Mouse (Mus musculus) embryonic facial prominence, embryonic 13.5 days (tissue): ENCODE results near the gene Kcnd3. TPM values are rescaled to one million over a fixed set of nuclear protein-coding genes. Genes with fewer than 3 reads are reported as not detected.
A peak's percentile ranks its signal among the peaks of the same experiment; 100 is the strongest.

ENCODE experiments used
- ATAC-seq: fragments of 200-750 bp; cut with Nextera tagmentation; 2 replicates; pipeline ENCODE4 v1.8.0; 2017; ENCODE audit warnings: low read depth; ENCODE audit not compliant: insufficient number of reproducible peaks, insufficient read depth, low FRiP score, low TSS enrichment
- H3K27ac ChIP-seq: fragments of 300-500 bp; sonication (generic); 2 replicates; pipeline ENCODE4 v1.5.1; 2015; ENCODE audit warnings: moderate library complexity, mild to moderate bottlenecking, inconsistent platforms
- H3K27me3 ChIP-seq: fragments of 300-500 bp; sonication (generic); 2 replicates; pipeline ENCODE4 v1.6.1; 2015; ENCODE audit warnings: mild to moderate bottlenecking, inconsistent platforms
- H3K36me3 ChIP-seq: fragments of 300-500 bp; sonication (generic); 2 replicates; pipeline ENCODE4 v1.6.1; 2015; ENCODE audit warnings: mild to moderate bottlenecking, inconsistent platforms
- H3K4me1 ChIP-seq: fragments of 300-500 bp; sonication (generic); 2 replicates; pipeline ENCODE4 v1.6.1; 2015; ENCODE audit warnings: inconsistent platforms
- H3K4me2 ChIP-seq: fragments of 300-500 bp; sonication (generic); 2 replicates; pipeline ENCODE4 v1.6.1; 2015; ENCODE audit warnings: moderate library complexity, mild to moderate bottlenecking, inconsistent platforms
- H3K4me3 ChIP-seq: fragments of 300-500 bp; sonication (generic); 2 replicates; pipeline ENCODE4 v1.5.1; 2015; ENCODE audit warnings: mild to moderate bottlenecking, inconsistent platforms
- H3K9ac ChIP-seq: fragments of 300-500 bp; sonication (generic); 2 replicates; pipeline ENCODE4 v1.6.1; 2015; ENCODE audit warnings: mild to moderate bottlenecking, inconsistent platforms
- H3K9me3 ChIP-seq: fragments of 300-500 bp; sonication (generic); 2 replicates; pipeline ENCODE4 v1.6.1; 2016; ENCODE audit warnings: inconsistent platforms
- WGBS: fragments of 180-500 bp; shearing (Covaris S2); methylation state at CpG from one replicate; pipeline ENCODE4 v1.1.7; 2015; ENCODE audit warnings: mixed read lengths; 5-methylcytosine and 5-hydroxymethylcytosine counted together
- polyA plus RNA-seq: library from polyadenylated mRNA; unstranded; fragments of >200 nt; fragmentation: Nextera tagmentation; extraction: Ambion mirVana; gene quantifications from 2 replicates; pipeline ENCODE4 v1.2.1, GENCODE M21; 2015

Gene Kcnd3
- polyA plus RNA-seq, 1 experiment from 2014 or later, result 0.44 TPM

DNA sequence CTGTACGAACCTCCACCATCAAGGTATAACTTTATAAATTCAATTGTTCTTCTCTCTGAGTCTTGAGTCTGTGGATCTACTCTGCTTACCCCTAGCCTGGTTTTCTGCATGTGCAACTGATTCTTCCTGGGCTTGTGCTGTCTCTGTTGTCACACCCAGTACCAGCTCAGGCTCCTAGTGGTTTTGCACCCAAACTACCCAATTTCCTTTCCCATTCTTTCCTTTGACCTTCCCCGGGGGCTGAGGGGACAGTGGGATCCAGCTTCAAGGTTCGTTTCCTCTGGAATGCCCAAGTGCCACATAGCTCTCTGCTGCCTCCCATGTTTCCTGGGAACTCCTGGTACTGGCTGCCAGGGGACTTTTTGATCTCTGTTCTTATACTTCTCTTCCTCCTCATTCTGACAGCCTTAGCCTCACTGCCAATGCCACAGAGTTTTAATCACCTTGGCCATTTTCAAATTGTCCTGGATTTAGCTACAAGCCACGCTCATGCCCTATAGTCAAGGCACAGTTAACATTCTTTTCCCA lies 214.9 kb downstream of the Kcnd3 start:
- H3K4me3 ChIP-seq, result no peak overlapping the region
- H3K9ac ChIP-seq, result no peak overlapping the region
- H3K4me1 ChIP-seq, result no peaks in the 10 kb centered on the region
- no peak overlapping the region for H3K27ac ChIP-seq
- H3K9me3 ChIP-seq, result no peaks in the 10 kb centered on the region
- no peaks in the 10 kb centered on the region for H3K36me3 ChIP-seq
- H3K4me2 ChIP-seq, result no peak overlapping the region
- no peak for ATAC-seq
- 68% methylated on average over 4 of the region's 4 CpGs for WGBS
- no peaks in the 10 kb centered on the region for H3K27me3 ChIP-seq

- no peaks in the 10 kb centered on the region for H3K36me3 ChIP-seq
- no peak for ATAC-seq
Observed at GRCm38 (mm10) chr3:105668161-105668560, 216.0 kb downstream of the Kcnd3 start.

GRCm38 (mm10) chr3:105669776-105670175 lies 217.6 kb downstream of the Kcnd3 start:
- Histone ChIP-seq H3K4me2 (no peak overlapping the region), H3K9me3 (no peaks in the 10 kb centered on the region), H3K4me1 (0 out of 2 replicates have a peak, but pooled peaks cover 4% of the 10 kb centered on the region), H3K4me3 (no peak overlapping the region), H3K27ac (no peak overlapping the region), H3K9ac (no peak overlapping the region), H3K27me3 (no peaks in the 10 kb centered on the region), H3K36me3 (no peaks in the 10 kb centered on the region)
- 84% methylated on average over 3 of the region's 3 CpGs for WGBS
- no peak for ATAC-seq

More at GRCm38 (mm10) chr3:105668161-105668560, 216.0 kb downstream of the Kcnd3 start:
- Histone ChIP-seq H3K9ac (no peak overlapping the region), H3K4me2 (no peak overlapping the region), H3K9me3 (no peaks in the 10 kb centered on the region), H3K4me3 (no peak overlapping the region), H3K4me1 (no peaks in the 10 kb centered on the region), H3K27ac (no peak overlapping the region), H3K27me3 (no peaks in the 10 kb centered on the region)
- 36% methylated on average over 9 of the region's 9 CpGs for WGBS

DNA sequence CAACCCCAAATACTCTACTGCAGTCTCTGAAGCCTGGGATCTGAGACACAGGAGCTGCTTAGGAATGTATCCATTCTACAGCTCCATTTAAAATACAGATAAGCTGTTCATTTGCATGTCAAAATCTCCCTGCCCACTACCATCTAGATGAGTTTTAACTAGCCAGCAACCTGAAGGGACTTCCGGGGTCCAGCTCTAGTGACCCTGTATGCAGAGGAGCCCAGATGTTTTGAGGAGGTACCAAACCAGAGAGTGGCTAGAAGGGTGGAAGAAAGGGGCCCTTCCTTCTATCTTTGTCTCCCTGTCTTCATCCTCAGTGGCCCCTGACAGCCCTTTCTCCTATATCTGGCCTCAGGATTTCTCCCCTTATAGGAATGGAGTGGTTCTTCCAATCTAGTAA lies 218.7 kb downstream of the Kcnd3 start:
- Histone ChIP-seq H3K9ac (no peak overlapping the region), H3K27me3 (no peaks in the 10 kb centered on the region), H3K9me3 (no peaks in the 10 kb centered on the region), H3K4me2 (no peak overlapping the region), H3K4me3 (no peak overlapping the region), H3K27ac (no peak overlapping the region), H3K36me3 (no peaks in the 10 kb centered on the region), H3K4me1 (0 out of 2 replicates have a peak, but pooled peaks cover 4% of the 10 kb centered on the region)
- WGBS, result 90% methylated on average over 1 of the region's 1 CpGs
- no peak for ATAC-seq

- ATAC-seq, result 0 out of 2 replicates have a peak, but pooled peaks have one; percentile 32
- Histone ChIP-seq H3K27ac (no peak overlapping the region), H3K36me3 (peaks cover 25% of the 10 kb centered on the region), H3K27me3 (no peaks in the 10 kb centered on the region), H3K4me3 (no peak overlapping the region), H3K9me3 (no peaks in the 10 kb centered on the region), H3K4me1 (0 out of 2 replicates have a peak, but pooled peaks cover 4% of the 10 kb centered on the region), H3K9ac (no peak overlapping the region), H3K4me2 (no peak overlapping the region)
- 15% methylated on average over 7 of the region's 7 CpGs for WGBS
Observed at GRCm38 (mm10) chr3:105674595-105675218, 222.6 kb downstream of the Kcnd3 start.

DNA sequence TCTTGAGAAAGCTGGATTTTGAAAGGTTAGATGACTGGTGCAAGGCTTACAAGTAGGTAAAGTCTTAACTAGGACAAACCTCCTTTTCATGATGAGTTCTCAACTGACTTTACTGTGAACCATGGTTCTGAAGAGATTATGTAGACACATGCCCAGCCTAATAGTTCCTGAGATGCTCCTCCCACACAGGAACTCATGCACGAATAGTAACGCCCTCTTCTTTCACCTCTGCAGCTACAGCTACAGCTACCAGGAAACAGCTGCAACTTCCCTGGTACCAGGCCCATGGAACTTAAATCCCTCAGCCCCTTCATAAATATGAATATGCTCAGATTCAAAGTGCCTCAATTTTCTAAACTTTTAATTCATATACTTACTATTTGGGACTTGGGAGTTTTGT lies 223.8 kb downstream of the Kcnd3 start:
- 52% methylated on average over 2 of the region's 2 CpGs for WGBS
- H3K27me3 ChIP-seq, result no peaks in the 10 kb centered on the region
- H3K9me3 ChIP-seq, result no peaks in the 10 kb centered on the region
- H3K36me3 ChIP-seq, result peaks cover 34% of the 10 kb centered on the region
- H3K4me1 ChIP-seq, result 0 out of 2 replicates have a peak, but pooled peaks cover 4% of the 10 kb centered on the region
- no peak for ATAC-seq
- no peak overlapping the region for H3K4me2 ChIP-seq
- no peak overlapping the region for H3K27ac ChIP-seq
- no peak overlapping the region for H3K9ac ChIP-seq
- no peak overlapping the region for H3K4me3 ChIP-seq

GRCm38 (mm10) chr3:105680346-105680745 lies 228.2 kb downstream of the Kcnd3 start:
- 90% methylated on average over 7 of the region's 7 CpGs for WGBS
- peaks cover 67% of the 10 kb centered on the region for H3K36me3 ChIP-seq

GRCm38 (mm10) chr3:105686394-105687323 lies 234.5 kb downstream of the Kcnd3 start:
- peaks cover 7% of the 10 kb centered on the region for H3K4me1 ChIP-seq
- peak overlapping the region; percentile 95 for H3K9ac ChIP-seq
- peak overlapping the region; percentile 96 for H3K4me3 ChIP-seq
- H3K36me3 ChIP-seq, result peaks cover 29% of the 10 kb centered on the region
- peak overlapping the region; percentile 80 for H3K27ac ChIP-seq
- WGBS, result 7% methylated on average over 60 of the region's 60 CpGs
- H3K27me3 ChIP-seq, result no peaks in the 10 kb centered on the region
- no peaks in the 10 kb centered on the region for H3K9me3 ChIP-seq
- ATAC-seq, result no peak
- peak overlapping the region; percentile 68 for H3K4me2 ChIP-seq

More at GRCm38 (mm10) chr3:105680346-105680745, 228.2 kb downstream of the Kcnd3 start:
- no peaks in the 10 kb centered on the region for H3K9me3 ChIP-seq
- H3K4me2 ChIP-seq, result no peak overlapping the region
- H3K9ac ChIP-seq, result no peak overlapping the region
- no peaks in the 10 kb centered on the region for H3K4me1 ChIP-seq
- no peak for ATAC-seq
- no peak overlapping the region for H3K4me3 ChIP-seq
- H3K27ac ChIP-seq, result no peak overlapping the region
- no peaks in the 10 kb centered on the region for H3K27me3 ChIP-seq

DNA sequence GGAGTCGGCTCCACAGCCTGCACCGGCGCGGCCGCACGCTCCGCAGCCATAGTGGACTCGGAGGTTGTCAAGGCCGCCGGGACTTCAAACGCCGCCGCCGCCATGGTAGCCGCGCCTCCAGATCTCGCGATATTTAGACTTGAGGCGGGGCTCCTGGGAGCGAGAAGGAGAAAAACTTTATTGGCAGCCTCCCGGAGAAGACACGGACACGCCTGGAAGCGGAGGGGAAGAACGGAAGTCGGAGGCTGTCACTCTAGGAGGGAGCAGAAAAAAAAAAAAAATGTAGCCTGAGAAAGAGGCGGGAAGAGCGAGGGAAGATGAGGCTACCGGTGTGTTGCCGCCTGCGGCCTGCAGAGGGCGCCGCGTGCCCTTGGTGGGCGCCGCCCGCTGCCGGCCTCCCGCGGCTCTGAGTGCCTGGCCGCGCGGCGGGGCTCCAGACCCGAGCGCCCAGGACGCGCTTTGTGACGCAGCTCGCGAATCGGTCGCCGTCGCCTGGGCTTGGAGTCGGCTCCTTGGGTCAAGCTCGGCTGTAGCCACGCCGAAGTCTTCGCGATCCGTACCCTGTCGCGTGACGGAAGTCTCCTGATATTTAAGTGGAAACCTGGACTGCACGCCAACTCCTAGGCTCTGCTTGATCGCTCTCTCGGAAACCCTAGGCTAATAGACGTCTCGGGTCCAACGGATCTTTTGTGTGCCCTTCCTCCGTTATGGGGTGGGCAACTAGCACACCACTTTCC lies 235.4 kb downstream of the Kcnd3 start, which contains the start of gene Ddx20:
Ddx20 (minus strand) TSS at position 251 of the 737 bp plus-strand sequence.
- peaks cover 23% of the 10 kb centered on the region for H3K36me3 ChIP-seq
- ATAC-seq, result peak; percentile 95
- H3K9ac ChIP-seq, result peak within 1 kb of the TSS; percentile 95
- no peaks in the 10 kb centered on the region for H3K9me3 ChIP-seq
- under 1% methylated on average over 72 of the region's 72 CpGs for WGBS
- H3K4me2 ChIP-seq, result peak within 1 kb of the TSS; percentile 68
- peaks cover 7% of the 10 kb centered on the region for H3K4me1 ChIP-seq
- no peaks in the 10 kb centered on the region for H3K27me3 ChIP-seq
- H3K4me3 ChIP-seq, result peak within 1 kb of the TSS; percentile 96
- H3K27ac ChIP-seq, result peak within 1 kb of the TSS; percentile 80

- H3K4me1 ChIP-seq, result peaks cover 7% of the 10 kb centered on the region
- H3K36me3 ChIP-seq, result peaks cover 13% of the 10 kb centered on the region
- no peaks in the 10 kb centered on the region for H3K9me3 ChIP-seq
- peaks cover 6% of the 10 kb centered on the region for H3K27me3 ChIP-seq
- H3K4me2 ChIP-seq, result no peak overlapping the region
- H3K9ac ChIP-seq, result no peak overlapping the region
- no peak overlapping the region for H3K4me3 ChIP-seq
- ATAC-seq, result no peak
- 84% methylated on average over 2 of the region's 2 CpGs for WGBS
- H3K27ac ChIP-seq, result no peak overlapping the region
Observed at GRCm38 (mm10) chr3:105688536-105688935, 236.4 kb downstream of the Kcnd3 start.
